Mouse (Mus musculus) CH12.LX (cell line): ENCODE results near the gene Poc1b. TPM values are rescaled to one million over a fixed set of nuclear protein-coding genes. Genes with fewer than 3 reads are reported as not detected.

ENCODE experiments used
- DNase-seq: peaks from one replicate; pipeline ENCODE4 v3.0.0-alpha.2; 2013; ENCODE audit errors: extremely low read depth
- H3K27ac ChIP-seq: 2 replicates; pipeline ENCODE4 v1.5.1; 2012; ENCODE audit warnings: low read depth, mild to moderate bottlenecking, control low read depth, moderate library complexity; ENCODE audit not compliant: insufficient read depth
- H3K27me3 ChIP-seq: replicated peaks from 2 replicates; pipeline ENCODE3; 2012; ENCODE audit warnings: inconsistent platforms
- H3K36me3 ChIP-seq, 2 experiments: replicated peaks in 1 of 2; 2 replicates each; pipeline versions ENCODE3 to v1.6.1; 2012; ENCODE audit warnings: inconsistent platforms in 1 of 2, low read length in 1 of 2, mild to moderate bottlenecking in 1 of 2, mixed read lengths in 1 of 2, moderate library complexity in 1 of 2; ENCODE audit not compliant: control insufficient read depth in 1 of 2, insufficient read depth in 1 of 2
- H3K4me1 ChIP-seq, 2 experiments: 2 replicates each; pipeline ENCODE4 v1.6.1; 2012; ENCODE audit warnings: inconsistent platforms in 1 of 2, moderate library complexity in 1 of 2; ENCODE audit not compliant: insufficient read depth in 2 of 2, control insufficient read depth in 1 of 2
- H3K4me2 ChIP-seq: 2 replicates; pipeline ENCODE4 v1.6.1; 2012; ENCODE audit warnings: low read depth, mild to moderate bottlenecking, control low read depth; ENCODE audit not compliant: poor library complexity, insufficient read depth, severe bottlenecking
- H3K4me3 ChIP-seq, 3 experiments: fragments of 150-350 bp in 1 of 3; sonication (generic) in 1 of 3; replicated peaks in 1 of 3; 2 replicates each; pipeline versions ENCODE3 to v1.5.1; 2011 to 2012; ENCODE audit warnings: low read depth in 2 of 3, low read length in 2 of 3, mild to moderate bottlenecking in 2 of 3, moderate library complexity in 2 of 3, control low read depth in 1 of 3, improper control_type of control experiment in 1 of 3, inconsistent platforms in 1 of 3, mixed read lengths in 1 of 3; ENCODE audit not compliant: poor library complexity in 1 of 3
- H3K79me2 ChIP-seq: replicated peaks from 2 replicates; pipeline ENCODE4 v1.6.1; 2012; ENCODE audit warnings: mild to moderate bottlenecking, moderate library complexity; ENCODE audit not compliant: control insufficient read depth, poor library complexity, insufficient read depth, severe bottlenecking; ENCODE audit errors: extremely low read depth
- H3K9ac ChIP-seq: 2 replicates; pipeline ENCODE4 v1.6.1; 2012; ENCODE audit warnings: low read depth, mild to moderate bottlenecking, control low read depth, moderate library complexity; ENCODE audit not compliant: insufficient read depth
- H3K9me3 ChIP-seq: replicated peaks from 2 replicates; pipeline ENCODE3; 2012; ENCODE audit warnings: low read length, inconsistent platforms, mixed read lengths
- BHLHE40 ChIP-seq: IDR thresholded peaks from 2 replicates; pipeline ENCODE4 v1.6.1; 2011; ENCODE audit warnings: mild to moderate bottlenecking, low read depth, low read length, improper control_type of control experiment
- CHD1 ChIP-seq: IDR thresholded peaks from 2 replicates; pipeline ENCODE4 v1.6.1; 2012; ENCODE audit warnings: low read depth, low read length, improper control_type of control experiment, inconsistent platforms
- CTCF ChIP-seq, 2 experiments: IDR thresholded peaks in 1 of 2; conservative IDR thresholded peaks in 1 of 2; 2 replicates each; pipeline ENCODE4 v1.5.1; 2011 to 2012; ENCODE audit warnings: low read depth in 2 of 2, low read length in 2 of 2, improper control_type of control experiment in 1 of 2, inconsistent platforms in 1 of 2, mild to moderate bottlenecking in 1 of 2, moderate library complexity in 1 of 2
- E2F4 ChIP-seq: IDR thresholded peaks from 2 replicates; pipeline ENCODE4 v1.6.1; 2011; ENCODE audit warnings: low read depth, low read length, improper control_type of control experiment; ENCODE audit not compliant: insufficient replicate concordance
- ELF1 ChIP-seq: IDR thresholded peaks from 2 replicates; pipeline ENCODE4 v1.6.1; 2014; ENCODE audit warnings: low read depth, mild to moderate bottlenecking, inconsistent platforms, low read length, improper control_type of control experiment
- GABPA ChIP-seq: IDR thresholded peaks from 2 replicates; pipeline ENCODE4 v1.6.1; 2012; ENCODE audit warnings: low read depth, low read length, improper control_type of control experiment, inconsistent platforms; ENCODE audit not compliant: insufficient replicate concordance
- HCFC1 ChIP-seq: IDR thresholded peaks from 2 replicates; pipeline ENCODE4 v1.6.1; 2012; ENCODE audit warnings: low read depth, mild to moderate bottlenecking, inconsistent platforms, low read length, improper control_type of control experiment
- KAT2A ChIP-seq: IDR thresholded peaks from 2 replicates; pipeline ENCODE4 v1.6.1; 2012; ENCODE audit warnings: low read length, improper control_type of control experiment, inconsistent platforms; ENCODE audit not compliant: insufficient replicate concordance
- MAZ ChIP-seq: IDR thresholded peaks from 2 replicates; pipeline ENCODE4 v1.6.1; 2012; ENCODE audit warnings: low read depth, mild to moderate bottlenecking, inconsistent platforms, low read length, improper control_type of control experiment, moderate library complexity
- MEF2A ChIP-seq: IDR thresholded peaks from 2 replicates; pipeline ENCODE4 v1.6.1; 2014; ENCODE audit warnings: low read depth, mild to moderate bottlenecking, inconsistent platforms, low read length, improper control_type of control experiment, borderline replicate concordance
- MYC ChIP-seq: IDR thresholded peaks from 2 replicates; pipeline ENCODE4 v1.6.1; 2011; ENCODE audit warnings: low read depth, mild to moderate bottlenecking, improper control_type of control experiment, low read length
- NELFE ChIP-seq: IDR thresholded peaks from 2 replicates; pipeline ENCODE4 v1.6.1; 2011; ENCODE audit warnings: low read depth, low read length, improper control_type of control experiment
- PAX5 ChIP-seq: IDR thresholded peaks from 2 replicates; pipeline ENCODE4 v1.6.1; 2012; ENCODE audit warnings: low read length, inconsistent platforms, mixed read lengths
- POLR2A ChIP-seq: IDR thresholded peaks from 2 replicates; pipeline ENCODE4 v1.6.1; 2011; ENCODE audit warnings: low read depth, mild to moderate bottlenecking, improper control_type of control experiment, low read length
- RAD21 ChIP-seq: IDR thresholded peaks from 2 replicates; pipeline ENCODE4 v1.6.1; 2011; ENCODE audit warnings: low read depth, mild to moderate bottlenecking, low read length, improper control_type of control experiment, moderate library complexity
- RCOR1 ChIP-seq: conservative IDR thresholded peaks from 2 replicates; pipeline ENCODE4 v1.6.1; 2012; ENCODE audit warnings: low read depth, mild to moderate bottlenecking, inconsistent platforms, low read length, improper control_type of control experiment
- SMC3 ChIP-seq: IDR thresholded peaks from 2 replicates; pipeline ENCODE4 v1.6.1; 2011; ENCODE audit warnings: low read depth, low read length, improper control_type of control experiment
- TBP ChIP-seq: conservative IDR thresholded peaks from 2 replicates; pipeline ENCODE4 v1.6.1; 2011; ENCODE audit warnings: low read depth, low read length, improper control_type of control experiment
- UBTF ChIP-seq: IDR thresholded peaks from 2 replicates; pipeline ENCODE4 v1.6.1; 2012; ENCODE audit warnings: low read depth, mild to moderate bottlenecking, inconsistent platforms, low read length, improper control_type of control experiment, moderate library complexity
- ZKSCAN1 ChIP-seq: IDR thresholded peaks from 2 replicates; pipeline ENCODE4 v1.6.1; 2012; ENCODE audit warnings: low read depth, inconsistent platforms, low read length, improper control_type of control experiment, borderline replicate concordance
- ZMIZ1 ChIP-seq: IDR thresholded peaks from 2 replicates; pipeline ENCODE4 v1.6.1; 2012; ENCODE audit warnings: low read depth, mild to moderate bottlenecking, inconsistent platforms, low read length, improper control_type of control experiment
- ZNF384 ChIP-seq: IDR thresholded peaks from 2 replicates; pipeline ENCODE4 v1.6.1; 2012; ENCODE audit warnings: low read depth, low read length, improper control_type of control experiment, inconsistent platforms
- dilution Hi-C: fragments of 300-500 bp; cut with MboI; formaldehyde crosslinking; loops from 2 replicates; pipeline ENCODE4 v1.14.3; 2020; ENCODE audit warnings: low sequenced_read_pairs; ENCODE audit not compliant: extremely low pct_unique_long_range_greater_than_20kb, extremely low pct_ligation_motif_present
- in situ Hi-C: fragments of 300-500 bp; cut with MboI; formaldehyde crosslinking; loops from 3 replicates; pipeline ENCODE4 v1.14.3; 2019; ENCODE audit warnings: low sequenced_read_pairs, low pct_ligation_motif_present, low pct_unique_long_range_greater_than_20kb, mixed read lengths
- polyA plus RNA-seq: library from polyadenylated mRNA; unstranded; fragments of >175 nt; gene quantifications from 2 replicates; pipeline ENCODE4 v1.2.1, GENCODE M21; 2012; ENCODE audit warnings: low read depth; ENCODE audit not compliant: insufficient read length
- total RNA-seq, 2 experiments: library from RNA; depleted of rRNA; stranded (reverse); fragments of 300-350 nt in 1 of 2; fragments of >200 nt in 1 of 2; gene quantifications; 2 replicates each; pipeline ENCODE4 v1.2.3; 2012 to 2014

Poc1b gene
- total and polyA plus RNA-seq, 3 experiments = 3.8 to 18.2 (median 5.6) TPM

- Histone ChIP-seq H3K27ac (no peak overlapping the region), H3K27me3 (no peaks in the 10 kb centered on the region), H3K9ac (no peak overlapping the region), H3K4me2 (no peak overlapping the region), H3K4me3 (no peak overlapping the region), H3K4me1 (peaks cover 4 to 23% of the 10 kb centered on the region in 2 experiments), H3K9me3 (no peaks in the 10 kb centered on the region), H3K36me3 (peaks cover 3 to 15% of the 10 kb centered on the region in 2 experiments), H3K79me2 (no peaks in the 10 kb centered on the region)
- no peak for DNase-seq
- in situ Hi-C loops = loop anchor here (25.0 kb wide), 1 partner anchor 263 kb away; no protein-coding TSS in a partner anchor
- TF ChIP-seq MYC (no peak), RCOR1 (no peak), GABPA (no peak), SMC3 (no peak), CHD1 (no peak), MEF2A (no peak), TBP (no peak), CTCF (conservative IDR thresholded peaks at IDR 0.05 in 1 of 2, IDR thresholded peaks at IDR 0.05 in 1 of 2; ENCODE audit: low read depth in 2 of 2, low read length in 2 of 2) (no peak), NELFE (no peak), PAX5 (no peak), HCFC1 (no peak), POLR2A (no peak), BHLHE40 (no peak), UBTF (no peak), MAZ (no peak)
- dilution Hi-C loops = no loop called here
These were observed 92.1 kb downstream of the Poc1b start for GRCm38 (mm10) chr10:99198946-99199345.

- in situ Hi-C loops = loop anchor here (10.0 kb wide), 1 partner anchor 64 kb away; the partner anchor contains the start of gene Dusp6
- H3K27me3 ChIP-seq = no peaks in the 10 kb centered on the region
These were observed 94.1 kb downstream of the Poc1b start for GRCm38 (mm10) chr10:99200944-99201343.

More at GRCm38 (mm10) chr10:99200944-99201343, 94.1 kb downstream of the Poc1b start:
- dilution Hi-C loops = no loop called here
- Histone ChIP-seq H3K27ac (no peak overlapping the region), H3K4me3 (no peak overlapping the region), H3K36me3 (peaks cover 3 to 13% of the 10 kb centered on the region in 2 experiments), H3K9ac (no peak overlapping the region), H3K9me3 (no peaks in the 10 kb centered on the region), H3K4me2 (no peak overlapping the region), H3K79me2 (no peaks in the 10 kb centered on the region), H3K4me1 (peaks cover 10 to 11% of the 10 kb centered on the region in 2 experiments)
- no peak for DNase-seq
- no peak for TF ChIP-seq ZKSCAN1
- TF ChIP-seq ZMIZ1 = no peak
- no peak for TF ChIP-seq UBTF
- TF ChIP-seq E2F4 = no peak
- no peak for TF ChIP-seq ELF1
- TF ChIP-seq RAD21 = no peak
- no peak for TF ChIP-seq ZNF384
- TF ChIP-seq HCFC1 = no peak
- no peak for TF ChIP-seq POLR2A
- no peak for TF ChIP-seq KAT2A
